Mouse (Mus musculus) C2C12 (cell line): Measurements from ENCODE around the gene Hipk2.

Experiments
- CEBPB ChIP-seq: IDR thresholded peaks from one replicate; pipeline ENCODE4 v1.6.1; 2011; ENCODE audit warnings: low read depth, mild to moderate bottlenecking, control low read depth, moderate library complexity
- CTCF ChIP-seq: IDR thresholded peaks from one replicate; pipeline ENCODE4 v1.5.1; 2011; ENCODE audit not compliant: control insufficient read depth, insufficient read depth, insufficient read length
- MAX ChIP-seq: IDR thresholded peaks from one replicate; pipeline ENCODE4 v1.6.1; 2011; ENCODE audit warnings: mild to moderate bottlenecking, control low read depth
- USF1 ChIP-seq: IDR thresholded peaks from one replicate; pipeline ENCODE4 v1.6.1; 2011; ENCODE audit warnings: low read depth, mild to moderate bottlenecking, control low read depth, moderate library complexity

DNA sequence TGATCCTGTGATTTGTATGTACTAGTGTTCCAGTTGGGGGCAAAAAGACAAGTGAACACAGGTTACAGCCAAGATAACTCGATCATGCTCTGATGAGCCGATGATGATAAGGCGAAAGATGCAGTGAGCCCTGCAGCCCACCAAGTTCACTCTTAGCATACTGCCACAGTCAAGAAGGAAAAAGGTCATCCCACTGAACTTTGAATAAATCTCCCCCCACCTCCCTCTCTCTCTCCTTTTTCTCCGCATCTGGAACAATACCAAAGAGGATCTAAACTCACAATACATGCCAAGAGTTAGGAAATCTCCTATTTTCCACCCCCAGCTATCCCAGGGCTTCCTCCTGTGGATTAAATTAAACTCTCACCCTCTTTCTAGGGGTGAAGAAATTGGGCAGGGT, 11.5 kb upstream of the Hipk2 start:
- TF ChIP-seq CTCF: no peak
- TF ChIP-seq MAX: no peak
- TF ChIP-seq USF1: no peak
- TF ChIP-seq CEBPB: no peak
